Mouse (Mus musculus) CH12.LX (cell line): Measurements from ENCODE around the gene Tmem106a. TPM values are rescaled to one million over a fixed set of nuclear protein-coding genes. Genes with fewer than 3 reads are reported as not detected.
A peak's percentile ranks its signal among the peaks of the same experiment; 100 is the strongest.

ENCODE experiments used
- DNase-seq: peaks from one replicate; pipeline ENCODE4 v3.0.0-alpha.2; 2013; ENCODE audit errors: extremely low read depth
- H3K27ac ChIP-seq: 2 replicates; pipeline ENCODE4 v1.5.1; 2012; ENCODE audit warnings: low read depth, mild to moderate bottlenecking, control low read depth, moderate library complexity; ENCODE audit not compliant: insufficient read depth
- H3K27me3 ChIP-seq: replicated peaks from 2 replicates; pipeline ENCODE3; 2012; ENCODE audit warnings: inconsistent platforms
- H3K36me3 ChIP-seq, 2 experiments: replicated peaks in 1 of 2; 2 replicates each; pipeline versions ENCODE3 to v1.6.1; 2012; ENCODE audit warnings: inconsistent platforms in 1 of 2, low read length in 1 of 2, mild to moderate bottlenecking in 1 of 2, mixed read lengths in 1 of 2, moderate library complexity in 1 of 2; ENCODE audit not compliant: control insufficient read depth in 1 of 2, insufficient read depth in 1 of 2
- H3K4me1 ChIP-seq, 2 experiments: 2 replicates each; pipeline ENCODE4 v1.6.1; 2012; ENCODE audit warnings: inconsistent platforms in 1 of 2, moderate library complexity in 1 of 2; ENCODE audit not compliant: insufficient read depth in 2 of 2, control insufficient read depth in 1 of 2
- H3K4me2 ChIP-seq: 2 replicates; pipeline ENCODE4 v1.6.1; 2012; ENCODE audit warnings: low read depth, mild to moderate bottlenecking, control low read depth; ENCODE audit not compliant: poor library complexity, insufficient read depth, severe bottlenecking
- H3K4me3 ChIP-seq, 3 experiments: fragments of 150-350 bp in 1 of 3; sonication (generic) in 1 of 3; replicated peaks in 1 of 3; 2 replicates each; pipeline versions ENCODE3 to v1.5.1; 2011 to 2012; ENCODE audit warnings: low read depth in 2 of 3, low read length in 2 of 3, mild to moderate bottlenecking in 2 of 3, moderate library complexity in 2 of 3, control low read depth in 1 of 3, improper control_type of control experiment in 1 of 3, inconsistent platforms in 1 of 3, mixed read lengths in 1 of 3; ENCODE audit not compliant: poor library complexity in 1 of 3
- H3K79me2 ChIP-seq: replicated peaks from 2 replicates; pipeline ENCODE4 v1.6.1; 2012; ENCODE audit warnings: mild to moderate bottlenecking, moderate library complexity; ENCODE audit not compliant: control insufficient read depth, poor library complexity, insufficient read depth, severe bottlenecking; ENCODE audit errors: extremely low read depth
- H3K9ac ChIP-seq: 2 replicates; pipeline ENCODE4 v1.6.1; 2012; ENCODE audit warnings: low read depth, mild to moderate bottlenecking, control low read depth, moderate library complexity; ENCODE audit not compliant: insufficient read depth
- H3K9me3 ChIP-seq: replicated peaks from 2 replicates; pipeline ENCODE3; 2012; ENCODE audit warnings: low read length, inconsistent platforms, mixed read lengths
- CHD1 ChIP-seq: IDR thresholded peaks from 2 replicates; pipeline ENCODE4 v1.6.1; 2012; ENCODE audit warnings: low read depth, low read length, improper control_type of control experiment, inconsistent platforms
- CHD2 ChIP-seq: IDR thresholded peaks from 2 replicates; pipeline ENCODE4 v1.6.1; 2011; ENCODE audit warnings: low read length, improper control_type of control experiment
- CTCF ChIP-seq, 2 experiments: IDR thresholded peaks in 1 of 2; conservative IDR thresholded peaks in 1 of 2; 2 replicates each; pipeline ENCODE4 v1.5.1; 2011 to 2012; ENCODE audit warnings: low read depth in 2 of 2, low read length in 2 of 2, improper control_type of control experiment in 1 of 2, inconsistent platforms in 1 of 2, mild to moderate bottlenecking in 1 of 2, moderate library complexity in 1 of 2
- E2F4 ChIP-seq: IDR thresholded peaks from 2 replicates; pipeline ENCODE4 v1.6.1; 2011; ENCODE audit warnings: low read depth, low read length, improper control_type of control experiment; ENCODE audit not compliant: insufficient replicate concordance
- ELF1 ChIP-seq: IDR thresholded peaks from 2 replicates; pipeline ENCODE4 v1.6.1; 2014; ENCODE audit warnings: low read depth, mild to moderate bottlenecking, inconsistent platforms, low read length, improper control_type of control experiment
- EP300 ChIP-seq: IDR thresholded peaks from 2 replicates; pipeline ENCODE4 v1.6.1; 2011; ENCODE audit warnings: low read length, improper control_type of control experiment
- ETS1 ChIP-seq: conservative IDR thresholded peaks from 2 replicates; pipeline ENCODE4 v1.6.1; 2012; ENCODE audit warnings: low read depth, mild to moderate bottlenecking, inconsistent platforms, low read length, improper control_type of control experiment, moderate library complexity
- GABPA ChIP-seq: IDR thresholded peaks from 2 replicates; pipeline ENCODE4 v1.6.1; 2012; ENCODE audit warnings: low read depth, low read length, improper control_type of control experiment, inconsistent platforms; ENCODE audit not compliant: insufficient replicate concordance
- HCFC1 ChIP-seq: IDR thresholded peaks from 2 replicates; pipeline ENCODE4 v1.6.1; 2012; ENCODE audit warnings: low read depth, mild to moderate bottlenecking, inconsistent platforms, low read length, improper control_type of control experiment
- IRF4 ChIP-seq: IDR thresholded peaks from 2 replicates; pipeline ENCODE4 v1.6.1; 2014; ENCODE audit warnings: low read depth, mild to moderate bottlenecking, inconsistent platforms, low read length, improper control_type of control experiment
- JUN ChIP-seq: IDR thresholded peaks from 2 replicates; pipeline ENCODE4 v1.6.1; 2011; ENCODE audit warnings: low read depth, mild to moderate bottlenecking, low read length, improper control_type of control experiment, moderate library complexity; ENCODE audit not compliant: insufficient read depth
- JUND ChIP-seq: conservative IDR thresholded peaks from 2 replicates; pipeline ENCODE4 v1.6.1; 2011; ENCODE audit warnings: low read depth, low read length, improper control_type of control experiment
- MAFK ChIP-seq: IDR thresholded peaks from 2 replicates; pipeline ENCODE4 v1.6.1; 2011; ENCODE audit warnings: low read length, improper control_type of control experiment; ENCODE audit not compliant: insufficient replicate concordance
- MAX ChIP-seq: IDR thresholded peaks from 2 replicates; pipeline ENCODE4 v1.6.1; 2011; ENCODE audit warnings: low read length, improper control_type of control experiment
- MAZ ChIP-seq: IDR thresholded peaks from 2 replicates; pipeline ENCODE4 v1.6.1; 2012; ENCODE audit warnings: low read depth, mild to moderate bottlenecking, inconsistent platforms, low read length, improper control_type of control experiment, moderate library complexity
- MEF2A ChIP-seq: IDR thresholded peaks from 2 replicates; pipeline ENCODE4 v1.6.1; 2014; ENCODE audit warnings: low read depth, mild to moderate bottlenecking, inconsistent platforms, low read length, improper control_type of control experiment, borderline replicate concordance
- MXI1 ChIP-seq: IDR thresholded peaks from 2 replicates; pipeline ENCODE4 v1.6.1; 2011; ENCODE audit warnings: mild to moderate bottlenecking, low read depth, low read length, improper control_type of control experiment
- MYC ChIP-seq: IDR thresholded peaks from 2 replicates; pipeline ENCODE4 v1.6.1; 2011; ENCODE audit warnings: low read depth, mild to moderate bottlenecking, improper control_type of control experiment, low read length
- NELFE ChIP-seq: IDR thresholded peaks from 2 replicates; pipeline ENCODE4 v1.6.1; 2011; ENCODE audit warnings: low read depth, low read length, improper control_type of control experiment
- NRF1 ChIP-seq: IDR thresholded peaks from 2 replicates; pipeline ENCODE4 v1.6.1; 2014; ENCODE audit warnings: low read depth, mild to moderate bottlenecking, inconsistent platforms, low read length, improper control_type of control experiment, moderate library complexity
- PAX5 ChIP-seq: IDR thresholded peaks from 2 replicates; pipeline ENCODE4 v1.6.1; 2012; ENCODE audit warnings: low read length, inconsistent platforms, mixed read lengths
- POLR2A ChIP-seq: IDR thresholded peaks from 2 replicates; pipeline ENCODE4 v1.6.1; 2011; ENCODE audit warnings: low read depth, mild to moderate bottlenecking, improper control_type of control experiment, low read length
- POLR2AphosphoS2 ChIP-seq: IDR thresholded peaks from 2 replicates; pipeline ENCODE4 v1.6.1; 2011; ENCODE audit warnings: low read depth, low read length, improper control_type of control experiment
- RAD21 ChIP-seq: IDR thresholded peaks from 2 replicates; pipeline ENCODE4 v1.6.1; 2011; ENCODE audit warnings: low read depth, mild to moderate bottlenecking, low read length, improper control_type of control experiment, moderate library complexity
- RCOR1 ChIP-seq: conservative IDR thresholded peaks from 2 replicates; pipeline ENCODE4 v1.6.1; 2012; ENCODE audit warnings: low read depth, mild to moderate bottlenecking, inconsistent platforms, low read length, improper control_type of control experiment
- SIN3A ChIP-seq: IDR thresholded peaks from 2 replicates; pipeline ENCODE4 v1.6.1; 2012; ENCODE audit warnings: low read length, improper control_type of control experiment, inconsistent platforms
- SMC3 ChIP-seq: IDR thresholded peaks from 2 replicates; pipeline ENCODE4 v1.6.1; 2011; ENCODE audit warnings: low read depth, low read length, improper control_type of control experiment
- TCF12 ChIP-seq: IDR thresholded peaks from 2 replicates; pipeline ENCODE4 v1.6.1; 2014; ENCODE audit warnings: low read depth, mild to moderate bottlenecking, inconsistent platforms, low read length, improper control_type of control experiment
- UBTF ChIP-seq: IDR thresholded peaks from 2 replicates; pipeline ENCODE4 v1.6.1; 2012; ENCODE audit warnings: low read depth, mild to moderate bottlenecking, inconsistent platforms, low read length, improper control_type of control experiment, moderate library complexity
- USF1 ChIP-seq: IDR thresholded peaks from 2 replicates; pipeline ENCODE4 v1.6.1; 2014; ENCODE audit warnings: low read depth, mild to moderate bottlenecking, inconsistent platforms, low read length, improper control_type of control experiment
- USF2 ChIP-seq: conservative IDR thresholded peaks from 2 replicates; pipeline ENCODE4 v1.6.1; 2011; ENCODE audit warnings: low read depth, low read length, improper control_type of control experiment
- ZC3H11A ChIP-seq: IDR thresholded peaks from 2 replicates; pipeline ENCODE4 v1.6.1; 2012; ENCODE audit warnings: low read depth, mild to moderate bottlenecking, inconsistent platforms, low read length, improper control_type of control experiment
- ZKSCAN1 ChIP-seq: IDR thresholded peaks from 2 replicates; pipeline ENCODE4 v1.6.1; 2012; ENCODE audit warnings: low read depth, inconsistent platforms, low read length, improper control_type of control experiment, borderline replicate concordance
- ZMIZ1 ChIP-seq: IDR thresholded peaks from 2 replicates; pipeline ENCODE4 v1.6.1; 2012; ENCODE audit warnings: low read depth, mild to moderate bottlenecking, inconsistent platforms, low read length, improper control_type of control experiment
- dilution Hi-C: fragments of 300-500 bp; cut with MboI; formaldehyde crosslinking; loops from 2 replicates; pipeline ENCODE4 v1.14.3; 2020; ENCODE audit warnings: low sequenced_read_pairs; ENCODE audit not compliant: extremely low pct_unique_long_range_greater_than_20kb, extremely low pct_ligation_motif_present
- in situ Hi-C: fragments of 300-500 bp; cut with MboI; formaldehyde crosslinking; loops from 3 replicates; pipeline ENCODE4 v1.14.3; 2019; ENCODE audit warnings: low sequenced_read_pairs, low pct_ligation_motif_present, low pct_unique_long_range_greater_than_20kb, mixed read lengths
- polyA plus RNA-seq: library from polyadenylated mRNA; unstranded; fragments of >175 nt; gene quantifications from 2 replicates; pipeline ENCODE4 v1.2.1, GENCODE M21; 2012; ENCODE audit warnings: low read depth; ENCODE audit not compliant: insufficient read length
- total RNA-seq, 2 experiments: library from RNA; depleted of rRNA; stranded (reverse); fragments of 300-350 nt in 1 of 2; fragments of >200 nt in 1 of 2; gene quantifications; 2 replicates each; pipeline ENCODE4 v1.2.3; 2012 to 2014

Gene Tmem106a
- total and polyA plus RNA-seq, 3 experiments: 2.2 to 9.1 (median 2.8) TPM

DNA sequence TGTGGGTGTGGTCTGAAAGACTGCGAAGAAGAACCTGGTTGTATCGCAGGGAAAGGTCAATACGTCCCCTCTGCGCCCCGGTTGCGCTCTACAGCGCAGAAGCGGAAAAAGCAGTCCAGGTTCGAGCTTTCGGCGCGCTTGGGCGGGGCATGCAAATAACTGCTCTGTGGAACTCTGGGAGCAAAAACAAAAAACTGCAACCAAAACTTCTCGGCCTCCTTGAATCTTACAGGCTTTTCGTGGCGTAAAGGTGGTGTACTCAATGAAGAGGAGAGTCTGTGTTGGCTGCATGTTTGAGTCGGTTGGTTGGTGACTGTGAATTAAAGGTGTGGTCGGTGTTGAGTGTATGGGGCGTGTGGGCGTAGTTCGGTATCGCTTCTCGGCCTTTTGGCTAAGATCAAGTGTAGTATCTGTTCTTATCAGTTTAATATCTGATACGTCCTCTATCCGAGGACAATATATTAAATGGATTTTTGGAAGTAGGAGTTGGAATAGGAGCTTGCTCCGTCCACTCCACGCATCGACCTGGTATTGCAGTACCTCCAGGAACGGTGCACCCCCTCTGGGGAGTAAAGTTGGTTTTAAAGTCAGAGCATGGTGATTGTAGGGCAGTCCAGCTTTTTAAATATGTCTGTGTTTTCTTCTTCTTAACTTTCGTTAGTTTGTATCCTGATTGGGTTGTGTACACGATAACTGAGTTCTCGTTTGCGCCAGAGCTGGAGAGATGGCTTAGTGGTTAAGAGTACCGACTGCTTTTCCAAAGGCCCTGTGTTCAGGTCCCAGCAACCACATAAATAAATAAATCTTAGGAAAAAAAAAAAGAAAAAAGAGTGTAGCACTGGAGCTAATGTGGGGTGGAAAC lies 45.2 kb downstream of the Tmem106a start, which contains the start of gene Rdm1 (continued):
- peak; percentile 90 for TF ChIP-seq ELF1

DNA sequence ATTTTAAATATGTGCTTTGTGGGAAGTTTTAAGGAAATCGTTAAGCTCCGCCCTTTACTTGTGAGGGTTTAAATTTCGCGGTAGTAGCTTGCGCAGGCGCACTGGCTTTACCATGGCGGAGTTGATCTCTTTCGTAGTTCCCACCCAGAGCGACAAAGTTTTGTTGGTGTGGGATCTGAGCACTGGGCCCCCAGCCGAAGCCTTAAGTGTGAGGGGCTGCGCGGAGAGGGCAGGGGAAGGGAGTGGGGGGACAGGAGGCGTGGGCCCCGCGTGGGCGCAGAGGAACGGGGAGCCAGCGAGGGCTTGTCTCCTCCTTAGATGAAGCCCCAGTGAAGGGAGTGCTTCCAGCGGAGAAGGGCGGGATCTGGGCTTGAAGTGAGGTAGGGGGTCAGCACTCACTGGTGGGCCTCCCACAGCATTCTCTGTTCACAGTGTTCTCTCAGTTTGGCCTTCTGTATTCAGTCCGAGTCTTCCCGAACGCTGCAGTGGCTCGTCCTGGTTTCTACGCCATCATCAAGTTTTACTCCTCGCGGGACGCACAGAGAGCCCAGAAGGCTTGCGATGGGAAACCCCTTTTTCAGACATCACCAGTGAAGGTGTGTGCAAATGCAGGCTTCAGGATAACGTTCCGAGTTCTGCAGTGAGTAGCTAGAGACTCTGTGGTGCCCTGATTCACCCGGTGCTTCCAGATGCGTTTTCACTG lies 46.0 kb downstream of the Tmem106a start:
- H3K79me2 ChIP-seq: no peaks in the 10 kb centered on the region
- H3K36me3 ChIP-seq: peaks cover 3 to 11% of the 10 kb centered on the region in 2 experiments
- dilution Hi-C loops (no loop called here), in situ Hi-C loops (no loop called here)
- peaks cover 0 to 22% of the 10 kb centered on the region in 2 experiments; a peak in 2 of 4 replicates for H3K4me1 ChIP-seq
- H3K4me2 ChIP-seq: peak overlapping the region; percentile 54
- peak overlapping the region; percentile 55 to 62 (median 61) for H3K4me3 ChIP-seq
- DNase-seq: no peak
- peaks cover under 1% of the 10 kb centered on the region for H3K9me3 ChIP-seq
- no peaks in the 10 kb centered on the region for H3K27me3 ChIP-seq
- H3K9ac ChIP-seq: peak overlapping the region; percentile 77
- H3K27ac ChIP-seq: peak overlapping the region; percentile 87
- TF ChIP-seq HCFC1 (no peak; the same call in 1 of the 2 replicates), MYC (peak; percentile 15; the same call in 1 of the 2 replicates), CHD1 (no peak; the same call in 1 of the 2 replicates), MAFK (no peak; the same call in 1 of the 2 replicates), ZC3H11A (no peak), PAX5 (no peak), JUN (no peak), USF2 (no peak), ZMIZ1 (0 out of 2 replicates have a peak, but pooled peaks have one; percentile 94), GABPA (no peak; the same call in 1 of the 2 replicates), RAD21 (no peak), MAX (peak; percentile 65), ZKSCAN1 (no peak), EP300 (no peak; the same call in 1 of the 2 replicates), CHD2 (peak; percentile 55; the same call in 1 of the 2 replicates), TCF12 (peak; percentile 62), POLR2AphosphoS2 (no peak), ELF1 (peak; percentile 71), MAZ (no peak; the same call in 1 of the 2 replicates), USF1 (no peak), MXI1 (peak; percentile 81), NELFE (peak; percentile 88; the same call in 1 of the 2 replicates), NRF1 (peak; percentile 96), CTCF (conservative IDR thresholded peaks at IDR 0.05 in 1 of 2, IDR thresholded peaks at IDR 0.05 in 1 of 2; ENCODE audit: low read depth in 2 of 2, low read length in 2 of 2) (no peak), UBTF (no peak; the same call in 1 of the 2 replicates), JUND (no peak), ETS1 (no peak), MEF2A (no peak), SMC3 (no peak), SIN3A (no peak; the same call in 1 of the 2 replicates), POLR2A (peak; percentile 92), RCOR1 (peak; percentile 12), IRF4 (no peak), E2F4 (peak; percentile 98)
